Mouse (Mus musculus) stomach, postnatal 0 days (tissue): ENCODE results near the gene Fxyd7. TPM values are rescaled to one million over a fixed set of nuclear protein-coding genes. Genes with fewer than 3 reads are reported as not detected.

Experiments
- ATAC-seq: fragments of 200-750 bp; cut with Nextera tagmentation; 2 replicates; pipeline ENCODE4 v1.8.0; 2017; ENCODE audit not compliant: low FRiP score, low TSS enrichment
- DNase-seq: peaks from one replicate; pipeline ENCODE4 v3.0.0-alpha.2; 2016; ENCODE audit warnings: low spot score
- H3K27ac ChIP-seq: fragments of 300-500 bp; sonication (generic); replicated peaks from 2 replicates; pipeline ENCODE4 v1.5.1; 2014; ENCODE audit warnings: mild to moderate bottlenecking, control low read depth
- H3K27me3 ChIP-seq: fragments of 300-500 bp; sonication (generic); 2 replicates; pipeline ENCODE4 v1.6.1; 2014; ENCODE audit warnings: low read length; ENCODE audit not compliant: control insufficient read depth, insufficient read depth
- H3K36me3 ChIP-seq: fragments of 300-500 bp; sonication (generic); 2 replicates; pipeline ENCODE4 v1.6.1; 2014; ENCODE audit warnings: low read length, mixed read lengths; ENCODE audit not compliant: control insufficient read depth, insufficient read depth
- H3K4me1 ChIP-seq: fragments of 300-500 bp; sonication (generic); replicated peaks from 2 replicates; pipeline ENCODE4 v1.6.1; 2014; ENCODE audit warnings: antibody characterized with exemption; ENCODE audit not compliant: control insufficient read depth, insufficient read depth
- H3K4me2 ChIP-seq: fragments of 300-500 bp; sonication (generic); replicated peaks from 2 replicates; pipeline ENCODE4 v1.6.1; 2014; ENCODE audit warnings: low read depth, mild to moderate bottlenecking, control low read depth, moderate library complexity
- H3K4me3 ChIP-seq: fragments of 300-500 bp; sonication (generic); 2 replicates; pipeline ENCODE4 v1.5.1; 2014; ENCODE audit warnings: low read depth, low read length, control low read depth
- H3K9ac ChIP-seq: fragments of 300-500 bp; sonication (generic); 2 replicates; pipeline ENCODE4 v1.6.1; 2014; ENCODE audit warnings: mild to moderate bottlenecking, low read length, control low read depth, mixed read lengths
- H3K9me3 ChIP-seq: fragments of 300-500 bp; sonication (generic); 2 replicates; pipeline ENCODE4 v1.6.1; 2016; ENCODE audit warnings: low read length; ENCODE audit not compliant: control insufficient read depth
- CTCF ChIP-seq: IDR thresholded peaks from 2 replicates; pipeline ENCODE4 v1.5.1; 2016; ENCODE audit warnings: antibody characterized with exemption, low read depth, mild to moderate bottlenecking, moderate library complexity
- EP300 ChIP-seq: optimal IDR thresholded peaks from 2 replicates; pipeline ENCODE3; 2016; ENCODE audit warnings: antibody characterized with exemption
- WGBS: fragments of 180-500 bp; shearing (Covaris S2); extraction: QIAGEN DNeasy Blood & Tissue Kit; methylation state at CpG from one replicate; pipeline ENCODE4 v1.1.7; 2014; 5-methylcytosine and 5-hydroxymethylcytosine counted together
- polyA plus RNA-seq: library from polyadenylated mRNA; unstranded; fragments of >200 nt; fragmentation: Nextera tagmentation; extraction: Ambion mirVana; gene quantifications from 2 replicates; pipeline ENCODE4 v1.2.1, GENCODE M21; 2015

Gene Fxyd7
- polyA plus RNA-seq, 1 experiment from 2014 or later: 19.9 TPM

GRCm38 (mm10) chr7:31049135-31049845 lies 2.0 kb downstream of the Fxyd7 start:
- H3K4me3 ChIP-seq: no peak overlapping the region
- H3K27ac ChIP-seq: no peak overlapping the region
- peaks cover 3% of the 10 kb centered on the region for H3K4me1 ChIP-seq
- ATAC-seq (no peak), DNase-seq (no peak)
- H3K9me3 ChIP-seq: no peaks in the 10 kb centered on the region
- TF ChIP-seq CTCF (peak; percentile 19; the same call in 1 of the 2 replicates), EP300 (no peak)
- 0 out of 2 replicates have a peak, but pooled peaks cover 3% of the 10 kb centered on the region for H3K27me3 ChIP-seq
- H3K9ac ChIP-seq: no peak overlapping the region
- WGBS: 23% methylated on average over 5 of the region's 5 CpGs
- no peak overlapping the region; the same call in 1 of the 2 replicates for H3K4me2 ChIP-seq
- H3K36me3 ChIP-seq: no peaks in the 10 kb centered on the region

GRCm38 (mm10) chr7:31042431-31042910 lies 8.8 kb downstream of the Fxyd7 start, which contains the start of gene Fxyd5:
Fxyd5 (minus strand) TSS chr7:31042481.
- Histone ChIP-seq H3K4me1 (peaks cover 11% of the 10 kb centered on the region), H3K4me2 (peak within 1 kb of the TSS; percentile 53), H3K27ac (no peak within 1 kb of the TSS), H3K27me3 (no peaks in the 10 kb centered on the region), H3K9me3 (no peaks in the 10 kb centered on the region), H3K9ac (peak within 1 kb of the TSS; percentile 38; the same call in 1 of the 2 replicates), H3K4me3 (peak within 1 kb of the TSS; percentile 27), H3K36me3 (no peaks in the 10 kb centered on the region)
- no peak for TF ChIP-seq CTCF
- TF ChIP-seq EP300: no peak
- WGBS: 51% methylated on average over 10 of the region's 10 CpGs
- DNase-seq (no peak), ATAC-seq (no peak)

- peak overlapping the region; percentile 27 for H3K4me3 ChIP-seq
- no peak overlapping the region for H3K27ac ChIP-seq
- H3K4me1 ChIP-seq: peaks cover 11% of the 10 kb centered on the region
- peak overlapping the region; percentile 38; the same call in 1 of the 2 replicates for H3K9ac ChIP-seq
- 5% methylated on average over 26 of the region's 28 CpGs for WGBS
- no peaks in the 10 kb centered on the region for H3K36me3 ChIP-seq
- DNase-seq: peak; percentile 53
- no peaks in the 10 kb centered on the region for H3K9me3 ChIP-seq
- peak overlapping the region; percentile 53 for H3K4me2 ChIP-seq
- no peaks in the 10 kb centered on the region for H3K27me3 ChIP-seq
- no peak for TF ChIP-seq EP300
- no peak for TF ChIP-seq CTCF
- ATAC-seq: peak; percentile 78; the same call in 1 of the 2 replicates
Observed at GRCm38 (mm10) chr7:31041662-31042315, 9.5 kb downstream of the Fxyd7 start.

- WGBS: 42% methylated on average over 8 of the region's 8 CpGs
- H3K4me2 ChIP-seq: 0 out of 2 replicates have a peak overlapping the region, but pooled peaks have one; percentile 53
Observed at GRCm38 (mm10) chr7:31041023-31041407, 10.3 kb downstream of the Fxyd7 start.

GRCm38 (mm10) chr7:31040281-31041022 lies 10.8 kb downstream of the Fxyd7 start:
- ATAC-seq (no peak), DNase-seq (no peak)
- Histone ChIP-seq H3K36me3 (no peaks in the 10 kb centered on the region), H3K27me3 (no peaks in the 10 kb centered on the region), H3K4me3 (no peak overlapping the region), H3K9me3 (no peaks in the 10 kb centered on the region), H3K9ac (no peak overlapping the region), H3K27ac (no peak overlapping the region), H3K4me2 (no peak overlapping the region), H3K4me1 (peaks cover 11% of the 10 kb centered on the region)
- TF ChIP-seq EP300 (no peak), CTCF (no peak)
- WGBS: 90% methylated on average over 11 of the region's 12 CpGs

More at GRCm38 (mm10) chr7:31041023-31041407, 10.3 kb downstream of the Fxyd7 start:
- H3K27ac ChIP-seq: no peak overlapping the region
- H3K9me3 ChIP-seq: no peaks in the 10 kb centered on the region
- H3K4me1 ChIP-seq: peaks cover 11% of the 10 kb centered on the region
- no peak overlapping the region for H3K4me3 ChIP-seq
- no peak overlapping the region for H3K9ac ChIP-seq
- DNase-seq: no peak
- ATAC-seq: no peak
- no peaks in the 10 kb centered on the region for H3K36me3 ChIP-seq
- TF ChIP-seq CTCF (no peak), EP300 (no peak)
- H3K27me3 ChIP-seq: no peaks in the 10 kb centered on the region
